Mouse (Mus musculus): Measurements from ENCODE around the gene Gcnt2. TPM values are rescaled to one million over a fixed set of nuclear protein-coding genes. Genes with fewer than 3 reads are reported as not detected.
"Not testable (repeated sequence)": the region's sequence is repeated elsewhere in the genome, so short reads cannot be mapped to it uniquely, and the experiment has no call there.

Gcnt2 gene
- polyA plus RNA-seq, 1 experiment from 2014 or later = 5.1 TPM

DNA sequence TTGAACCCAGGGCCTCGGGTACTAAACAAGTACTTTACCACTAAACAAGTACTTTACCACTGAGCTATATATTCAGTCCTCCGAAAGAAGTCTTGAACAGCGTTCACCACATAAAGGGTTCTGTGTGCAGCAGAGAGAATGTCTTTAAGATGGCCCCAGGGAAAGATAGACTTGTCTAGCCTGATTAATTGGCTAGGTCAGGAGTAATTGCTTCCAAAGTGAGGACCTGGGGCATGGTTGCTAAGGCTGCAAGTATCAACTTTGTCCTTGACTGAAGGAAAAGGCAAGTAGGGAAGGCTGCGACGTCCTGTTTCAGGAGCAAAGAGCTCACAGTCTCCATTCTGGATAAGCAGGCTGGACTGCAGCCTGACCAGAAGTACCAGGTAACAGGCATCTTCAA lies 25.3 kb downstream of the Gcnt2 start:
- Histone ChIP-seq H3K9me3 (ENCODE audit: control insufficient read depth, low read length) (no peaks in the 10 kb centered on the region), H3K4me3 (replicated peaks; ENCODE audit: low read length) (no peak overlapping the region), H3K4me1 (replicated peaks; ENCODE audit: control insufficient read depth, insufficient read depth, low read length) (peaks cover 13% of the 10 kb centered on the region; the same call in 1 of the 2 replicates), H3K36me3 (ENCODE audit: control insufficient read depth, insufficient read depth) (no peaks in the 10 kb centered on the region), H3K27ac (ENCODE audit: low read length) (no peak overlapping the region), H3K9ac (replicated peaks; ENCODE audit: low read depth, low read length) (no peak overlapping the region), H3K27me3 (replicated peaks; ENCODE audit: control insufficient read depth, insufficient read depth, low read length) (no peaks in the 10 kb centered on the region), H3K4me2 (ENCODE audit: low read length) (no peak overlapping the region)
- WGBS = 65% methylated on average over 5 of the region's 5 CpGs
- ATAC-seq = no peak

DNA sequence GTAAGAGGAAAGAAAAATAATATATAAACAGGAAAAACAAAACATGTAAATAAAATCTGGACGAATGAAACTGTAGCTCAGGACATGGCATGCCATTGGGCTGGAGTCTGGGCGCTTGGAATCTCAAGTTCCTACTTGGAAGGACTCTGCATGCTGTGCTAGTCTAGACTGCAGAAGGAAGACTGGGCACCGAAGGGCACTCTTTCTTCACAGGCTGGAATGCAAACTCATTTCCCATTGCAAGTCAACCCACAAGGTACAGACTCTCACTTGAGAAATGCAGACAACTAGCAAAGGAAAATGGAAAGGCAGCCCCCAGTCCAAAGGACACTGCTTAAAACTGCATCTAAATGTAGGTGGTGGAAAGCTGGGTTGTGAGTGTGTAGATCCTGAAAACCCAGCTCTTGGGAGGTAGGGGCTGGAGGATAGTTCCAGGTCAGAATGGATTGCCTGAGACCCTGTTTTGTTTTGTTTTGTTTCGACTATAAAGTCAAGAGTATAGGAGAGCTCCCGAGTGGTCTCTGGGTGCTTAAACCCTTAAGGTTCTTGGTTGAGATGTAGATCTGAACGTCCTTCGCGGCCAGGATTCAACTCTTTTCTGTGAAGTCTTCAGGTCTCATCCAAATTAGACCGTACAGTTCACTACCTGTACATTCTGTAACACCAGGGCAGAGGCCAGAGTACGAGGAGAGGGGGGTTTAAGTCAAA lies 26.5 kb downstream of the Gcnt2 start:
- Histone ChIP-seq H3K27ac (ENCODE audit: low read length) (no peak overlapping the region), H3K27me3 (replicated peaks; ENCODE audit: control insufficient read depth, insufficient read depth, low read length) (no peaks in the 10 kb centered on the region), H3K36me3 (ENCODE audit: control insufficient read depth, insufficient read depth) (no peaks in the 10 kb centered on the region), H3K9ac (replicated peaks; ENCODE audit: low read depth, low read length) (no peak overlapping the region; the same call in 1 of the 2 replicates), H3K4me2 (ENCODE audit: low read length) (peak overlapping the region; percentile 67), H3K4me3 (replicated peaks; ENCODE audit: low read length) (peak overlapping the region; percentile 46), H3K9me3 (ENCODE audit: control insufficient read depth, low read length) (no peaks in the 10 kb centered on the region), H3K4me1 (replicated peaks; ENCODE audit: control insufficient read depth, insufficient read depth, low read length) (peaks cover 21% of the 10 kb centered on the region)
- 49% methylated on average over 10 of the region's 10 CpGs for WGBS
- no peak for ATAC-seq

DNA sequence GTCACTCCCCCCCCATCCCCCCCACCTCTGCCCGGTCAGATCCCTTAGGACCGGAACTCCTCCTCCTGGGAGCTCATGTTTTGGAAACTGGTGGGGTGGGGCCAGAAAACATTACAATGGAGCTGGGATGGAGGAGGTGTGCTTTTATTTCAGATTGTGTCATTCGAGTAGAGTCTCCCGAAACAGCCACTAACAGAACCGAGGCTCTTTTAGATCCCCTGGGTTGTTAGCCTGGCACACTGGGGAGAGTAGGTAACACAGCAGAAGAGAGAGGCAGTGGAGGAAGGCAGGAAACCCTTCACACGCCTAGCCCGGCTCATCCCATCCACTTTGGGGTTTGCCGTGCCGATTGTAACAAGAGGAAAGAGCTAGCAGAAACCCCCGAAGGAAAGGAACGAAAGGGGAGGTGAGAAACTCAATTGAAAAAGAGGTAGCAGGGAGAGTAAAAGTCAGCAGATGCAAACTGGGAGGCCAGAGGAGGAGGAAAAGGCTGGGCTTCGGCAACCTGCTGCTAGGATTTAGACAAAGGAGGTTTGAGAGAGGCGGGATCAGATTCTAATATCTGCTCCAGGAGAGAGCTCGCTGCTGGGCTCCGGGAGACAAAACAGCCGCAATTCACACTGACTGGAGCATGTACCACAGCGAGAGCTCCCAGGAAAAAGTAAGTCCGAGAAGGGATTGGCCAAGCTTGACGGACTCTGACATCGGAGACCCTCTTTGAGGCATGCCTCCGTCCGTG lies 27.3 kb downstream of the Gcnt2 start:
- peak; percentile 52 for ATAC-seq
- Histone ChIP-seq H3K27me3 (replicated peaks; ENCODE audit: control insufficient read depth, insufficient read depth, low read length) (no peaks in the 10 kb centered on the region), H3K36me3 (ENCODE audit: control insufficient read depth, insufficient read depth) (no peaks in the 10 kb centered on the region), H3K9me3 (ENCODE audit: control insufficient read depth, low read length) (no peaks in the 10 kb centered on the region), H3K9ac (replicated peaks; ENCODE audit: low read depth, low read length) (peak overlapping the region; percentile 67), H3K4me3 (replicated peaks; ENCODE audit: low read length) (peak overlapping the region; percentile 46), H3K4me1 (replicated peaks; ENCODE audit: control insufficient read depth, insufficient read depth, low read length) (peaks cover 21% of the 10 kb centered on the region), H3K4me2 (ENCODE audit: low read length) (peak overlapping the region; percentile 67), H3K27ac (ENCODE audit: low read length) (no peak overlapping the region)
- 1% methylated on average over 22 of the region's 22 CpGs for WGBS

DNA sequence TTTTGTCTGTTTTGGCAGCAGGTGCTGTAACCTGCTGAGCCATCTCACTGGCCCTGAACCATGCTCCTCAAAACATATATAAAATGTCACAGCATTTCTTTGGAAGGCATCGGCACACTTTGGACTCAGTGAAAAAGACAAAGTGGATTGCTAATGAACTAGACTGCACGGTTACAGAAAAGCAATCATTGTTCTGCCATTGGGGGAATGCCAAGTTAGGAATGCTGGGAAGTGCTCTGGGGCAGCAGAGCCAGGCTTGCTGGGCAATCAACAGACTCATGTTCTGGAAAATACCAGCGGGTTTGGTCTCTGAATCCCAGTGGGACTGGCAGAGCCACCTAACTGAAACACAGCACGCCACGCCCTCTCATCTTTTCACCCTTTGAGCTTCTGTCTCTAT lies 31.0 kb downstream of the Gcnt2 start:
- H3K36me3 ChIP-seq (ENCODE audit: control insufficient read depth, insufficient read depth) = no peaks in the 10 kb centered on the region
- 27% methylated on average over 5 of the region's 5 CpGs for WGBS
- ATAC-seq = peak; percentile 57
- no peak overlapping the region for H3K27ac ChIP-seq (ENCODE audit: low read length)
- no peaks in the 10 kb centered on the region for H3K9me3 ChIP-seq (ENCODE audit: control insufficient read depth, low read length)
- peak overlapping the region; percentile 1; the same call in 1 of the 2 replicates for H3K4me3 ChIP-seq (replicated peaks; ENCODE audit: low read length)
- H3K4me1 ChIP-seq (replicated peaks; ENCODE audit: control insufficient read depth, insufficient read depth, low read length) = peaks cover 21% of the 10 kb centered on the region
- H3K27me3 ChIP-seq (replicated peaks; ENCODE audit: control insufficient read depth, insufficient read depth, low read length) = no peaks in the 10 kb centered on the region
- 0 out of 2 replicates have a peak overlapping the region, but pooled peaks have one; percentile 3 for H3K9ac ChIP-seq (replicated peaks; ENCODE audit: low read depth, low read length)
- H3K4me2 ChIP-seq (ENCODE audit: low read length) = peak overlapping the region; percentile 41

DNA sequence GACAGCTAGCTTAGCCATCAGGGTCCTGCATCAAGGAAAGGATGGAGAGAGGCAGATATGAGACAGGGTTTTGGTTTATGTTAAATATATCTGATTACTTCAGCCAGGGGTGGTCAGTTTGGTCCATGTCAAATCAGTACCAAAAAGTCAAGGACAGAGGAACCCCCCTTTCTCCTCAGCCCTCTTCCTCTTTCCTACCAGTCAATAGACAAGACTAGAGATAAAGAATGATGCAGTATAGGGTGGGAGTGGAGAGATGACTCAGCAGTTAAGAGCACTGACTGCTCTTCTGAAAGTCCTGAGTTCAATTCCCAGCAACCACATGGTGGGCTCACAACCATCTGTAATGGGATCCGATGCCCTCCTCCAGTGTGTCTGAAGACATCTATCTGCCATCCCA lies 31.8 kb downstream of the Gcnt2 start:
- 90% methylated on average over 1 of the region's 1 CpGs for WGBS
- not testable (repeated sequence) for H3K27ac ChIP-seq (ENCODE audit: low read length); H3K9ac ChIP-seq (replicated peaks; ENCODE audit: low read depth, low read length); ATAC-seq; H3K4me2 ChIP-seq (ENCODE audit: low read length); H3K4me3 ChIP-seq (replicated peaks; ENCODE audit: low read length); H3K36me3 ChIP-seq (ENCODE audit: control insufficient read depth, insufficient read depth); H3K9me3 ChIP-seq (ENCODE audit: control insufficient read depth, low read length); H3K27me3 ChIP-seq (replicated peaks; ENCODE audit: control insufficient read depth, insufficient read depth, low read length)
- peaks cover 19% of the 10 kb centered on the region for H3K4me1 ChIP-seq (replicated peaks; ENCODE audit: control insufficient read depth, insufficient read depth, low read length)

DNA sequence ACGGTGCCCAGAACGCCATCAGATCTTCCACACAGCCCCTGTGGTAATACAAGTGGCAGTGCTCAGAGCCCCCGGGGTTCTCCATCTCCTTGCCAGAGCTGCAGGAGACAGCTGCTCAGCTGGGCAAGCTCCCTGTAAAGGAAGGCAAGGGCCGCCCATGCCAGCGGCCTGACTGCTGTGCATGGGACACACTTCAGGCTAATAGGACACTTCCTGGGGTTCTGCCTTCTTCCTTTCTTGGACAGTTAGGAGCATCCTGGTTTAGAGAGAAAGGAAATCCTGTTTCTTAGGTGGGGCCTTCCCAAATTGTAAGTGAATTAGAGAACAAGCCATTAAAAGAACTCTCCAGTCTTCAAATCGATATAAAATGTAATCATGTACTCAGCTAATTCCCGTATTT lies 32.5 kb downstream of the Gcnt2 start:
- Histone ChIP-seq H3K36me3 (ENCODE audit: control insufficient read depth, insufficient read depth) (no peaks in the 10 kb centered on the region), H3K9me3 (ENCODE audit: control insufficient read depth, low read length) (no peaks in the 10 kb centered on the region), H3K27me3 (replicated peaks; ENCODE audit: control insufficient read depth, insufficient read depth, low read length) (no peaks in the 10 kb centered on the region), H3K27ac (ENCODE audit: low read length) (no peak overlapping the region), H3K9ac (replicated peaks; ENCODE audit: low read depth, low read length) (no peak overlapping the region), H3K4me1 (replicated peaks; ENCODE audit: control insufficient read depth, insufficient read depth, low read length) (peaks cover 15% of the 10 kb centered on the region), H3K4me3 (replicated peaks; ENCODE audit: low read length) (no peak overlapping the region), H3K4me2 (ENCODE audit: low read length) (no peak overlapping the region)
- no peak for ATAC-seq
- 84% methylated on average over 7 of the region's 7 CpGs for WGBS

DNA sequence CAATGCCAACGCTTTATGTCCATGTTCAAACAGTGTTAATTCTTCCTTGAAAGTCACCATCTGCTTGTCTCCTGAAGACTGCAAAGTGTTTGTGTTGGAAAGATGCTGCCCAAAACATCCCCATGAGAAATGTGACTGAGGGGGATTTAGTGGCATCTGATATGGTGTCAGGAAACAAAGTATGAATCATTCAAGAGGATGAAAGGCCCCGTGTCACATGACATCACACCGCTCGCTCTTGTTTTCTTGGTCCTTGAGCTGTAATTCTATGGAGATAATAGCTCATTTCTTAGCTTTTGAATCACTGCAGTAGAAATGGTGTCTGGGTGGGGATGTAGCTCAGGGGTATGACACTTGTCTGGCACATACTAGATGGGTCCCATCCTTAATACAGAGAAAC lies 33.0 kb downstream of the Gcnt2 start:
- no peak for ATAC-seq
- Histone ChIP-seq H3K4me2 (ENCODE audit: low read length) (no peak overlapping the region), H3K4me3 (replicated peaks; ENCODE audit: low read length) (no peak overlapping the region), H3K9me3 (ENCODE audit: control insufficient read depth, low read length) (no peaks in the 10 kb centered on the region), H3K27me3 (replicated peaks; ENCODE audit: control insufficient read depth, insufficient read depth, low read length) (no peaks in the 10 kb centered on the region), H3K9ac (replicated peaks; ENCODE audit: low read depth, low read length) (no peak overlapping the region), H3K4me1 (replicated peaks; ENCODE audit: control insufficient read depth, insufficient read depth, low read length) (peaks cover 14% of the 10 kb centered on the region), H3K27ac (ENCODE audit: low read length) (no peak overlapping the region), H3K36me3 (ENCODE audit: control insufficient read depth, insufficient read depth) (no peaks in the 10 kb centered on the region)
- 71% methylated on average over 4 of the region's 4 CpGs for WGBS

DNA sequence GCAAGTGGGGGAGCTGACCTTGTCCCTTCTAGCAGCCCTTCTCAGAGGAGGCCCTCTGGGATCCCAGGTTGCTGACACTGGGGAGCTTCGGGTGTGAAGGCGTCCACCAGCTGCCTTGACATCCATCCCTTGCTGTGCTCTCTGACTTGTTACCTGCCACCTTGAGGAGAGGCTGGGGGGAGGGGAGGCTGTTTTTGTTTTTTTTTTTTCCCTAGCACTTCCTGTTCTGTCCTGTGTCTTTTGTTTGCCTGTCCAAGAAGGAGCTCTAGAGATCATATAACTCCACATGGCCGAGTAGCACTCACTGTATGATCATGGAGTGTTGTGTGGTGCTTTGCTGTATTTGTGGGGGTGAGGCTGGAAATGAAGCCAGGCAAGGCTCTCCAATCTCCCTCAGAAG lies 34.0 kb downstream of the Gcnt2 start:
- Histone ChIP-seq H3K9ac (replicated peaks; ENCODE audit: low read depth, low read length) (no peak overlapping the region), H3K9me3 (ENCODE audit: control insufficient read depth, low read length) (no peaks in the 10 kb centered on the region), H3K4me3 (replicated peaks; ENCODE audit: low read length) (no peak overlapping the region), H3K27me3 (replicated peaks; ENCODE audit: control insufficient read depth, insufficient read depth, low read length) (no peaks in the 10 kb centered on the region), H3K4me2 (ENCODE audit: low read length) (no peak overlapping the region), H3K4me1 (replicated peaks; ENCODE audit: control insufficient read depth, insufficient read depth, low read length) (peaks cover 11% of the 10 kb centered on the region), H3K27ac (ENCODE audit: low read length) (no peak overlapping the region), H3K36me3 (ENCODE audit: control insufficient read depth, insufficient read depth) (no peaks in the 10 kb centered on the region)
- ATAC-seq = no peak
- 85% methylated on average over 3 of the region's 3 CpGs for WGBS

DNA sequence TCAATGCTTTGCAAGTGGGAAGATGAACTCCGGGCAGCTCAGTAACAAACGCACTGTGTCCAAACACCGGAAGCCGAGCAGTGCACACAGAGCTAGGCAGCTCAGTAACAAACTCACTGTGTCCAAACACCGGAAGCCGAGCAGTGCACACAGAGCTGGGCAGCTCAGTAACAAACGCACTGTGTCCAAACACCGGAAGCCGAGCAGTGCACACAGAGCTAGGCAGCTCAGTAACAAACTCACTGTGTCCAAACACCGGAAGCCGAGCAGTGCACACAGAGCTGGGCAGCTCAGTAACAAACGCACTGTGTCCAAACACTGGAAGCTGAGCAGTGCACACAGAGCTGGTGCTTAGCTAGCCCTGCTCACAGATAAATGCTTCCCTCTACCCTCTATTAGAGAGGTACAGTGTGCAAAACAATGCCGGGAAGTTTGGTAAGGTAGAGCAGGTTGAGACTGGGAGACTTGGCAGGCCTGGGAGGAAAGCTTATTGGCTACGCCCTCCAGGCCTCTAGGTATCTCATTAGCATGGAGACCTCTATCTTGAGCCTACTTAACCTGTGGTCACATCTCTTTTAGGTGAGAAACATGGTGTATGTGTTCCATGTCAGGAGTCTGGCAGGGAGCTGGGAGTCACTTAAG lies 38.6 kb downstream of the Gcnt2 start:
- WGBS = 79% methylated on average over 13 of the region's 14 CpGs
- H3K4me3 ChIP-seq (replicated peaks; ENCODE audit: low read length); H3K27ac ChIP-seq (ENCODE audit: low read length); H3K9ac ChIP-seq (replicated peaks; ENCODE audit: low read depth, low read length); H3K9me3 ChIP-seq (ENCODE audit: control insufficient read depth, low read length); H3K27me3 ChIP-seq (replicated peaks; ENCODE audit: control insufficient read depth, insufficient read depth, low read length); H3K36me3 ChIP-seq (ENCODE audit: control insufficient read depth, insufficient read depth); H3K4me2 ChIP-seq (ENCODE audit: low read length); H3K4me1 ChIP-seq (replicated peaks; ENCODE audit: control insufficient read depth, insufficient read depth, low read length); ATAC-seq: not testable (repeated sequence)

Data from forebrain, embryonic 16.5 days (tissue).